Mouse (Mus musculus) heart, embryonic 16.5 days (tissue): ENCODE measurements around the gene Gm20388. TPM values are rescaled to one million over a fixed set of nuclear protein-coding genes. Genes with fewer than 3 reads are reported as not detected.
A peak's percentile ranks its signal among the peaks of the same experiment; 100 is the strongest.

Source experiments
- ATAC-seq: fragments of 200-750 bp; cut with Nextera tagmentation; replicated peaks from 2 replicates; pipeline ENCODE4 v1.8.0; 2017; ENCODE audit warnings: moderate number of reproducible peaks; ENCODE audit not compliant: insufficient read depth, low FRiP score; ENCODE audit errors: extremely low read depth
- H3K27ac ChIP-seq: fragments of 300-500 bp; sonication (generic); 2 replicates; pipeline ENCODE4 v1.5.1; 2014; ENCODE audit warnings: mild to moderate bottlenecking, low read length, control low read depth, moderate library complexity
- H3K27me3 ChIP-seq: fragments of 300-500 bp; sonication (generic); 2 replicates; pipeline ENCODE4 v1.6.1; 2014; ENCODE audit warnings: low read length, mixed read lengths; ENCODE audit not compliant: control insufficient read depth, insufficient read depth
- H3K36me3 ChIP-seq: fragments of 300-500 bp; sonication (generic); 2 replicates; pipeline ENCODE4 v1.6.1; 2014; ENCODE audit not compliant: control insufficient read depth, insufficient read depth
- H3K4me1 ChIP-seq: fragments of 300-500 bp; sonication (generic); 2 replicates; pipeline ENCODE4 v1.6.1; 2014; ENCODE audit warnings: low read length, mixed read lengths; ENCODE audit not compliant: control insufficient read depth, insufficient read depth
- H3K4me2 ChIP-seq: fragments of 300-500 bp; sonication (generic); 2 replicates; pipeline ENCODE4 v1.6.1; 2014; ENCODE audit warnings: low read depth, mild to moderate bottlenecking, control low read depth, low read length
- H3K4me3 ChIP-seq: fragments of 300-500 bp; sonication (generic); 2 replicates; pipeline ENCODE4 v1.5.1; 2014; ENCODE audit warnings: mild to moderate bottlenecking, control low read depth, low read length
- H3K9ac ChIP-seq: fragments of 300-500 bp; sonication (generic); 2 replicates; pipeline ENCODE4 v1.6.1; 2014; ENCODE audit warnings: low read length, control low read depth
- H3K9me3 ChIP-seq: fragments of 300-500 bp; sonication (generic); replicated peaks from 2 replicates; pipeline ENCODE4 v1.6.1; 2016; ENCODE audit warnings: low read length; ENCODE audit not compliant: control insufficient read depth
- WGBS: fragments of 180-500 bp; shearing (Covaris S2); extraction: QIAGEN DNeasy Blood & Tissue Kit; methylation state at CpG from one replicate; pipeline ENCODE4 v1.1.7; 2014; 5-methylcytosine and 5-hydroxymethylcytosine counted together
- polyA plus RNA-seq: library from polyadenylated mRNA; unstranded; fragments of >200 nt; fragmentation: Nextera tagmentation; extraction: Ambion mirVana; gene quantifications from 2 replicates; pipeline ENCODE4 v1.2.1, GENCODE M21; 2015

The Gm20388 gene
- polyA plus RNA-seq, 1 experiment from 2014 or later: 4.5 TPM

DNA sequence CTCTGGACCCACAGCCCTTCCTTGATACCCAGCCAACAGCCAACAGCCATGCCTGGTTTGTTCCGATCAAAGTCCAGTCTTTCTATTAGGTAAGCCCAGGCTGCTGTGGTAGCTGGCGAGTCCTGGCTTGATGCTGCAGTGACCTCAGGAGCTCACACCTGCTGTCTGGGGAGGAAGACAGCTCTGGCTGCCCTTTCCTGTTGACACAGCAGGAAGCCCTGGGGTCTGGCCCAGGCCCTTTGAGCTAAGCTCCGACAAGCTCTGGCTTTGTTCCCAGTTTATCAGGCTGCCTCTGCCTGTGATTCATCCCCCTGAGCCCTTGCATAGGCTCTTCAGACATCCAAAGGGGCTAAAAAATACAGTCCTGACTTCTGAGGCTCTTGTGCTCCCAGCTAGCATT, 25.0 kb upstream of the Gm20388 start:
- Histone ChIP-seq H3K36me3 (no peaks in the 10 kb centered on the region), H3K27ac (0 out of 2 replicates have a peak overlapping the region, but pooled peaks have one; percentile 9), H3K4me1 (peaks cover 13% of the 10 kb centered on the region), H3K4me2 (no peak overlapping the region), H3K9me3 (no peaks in the 10 kb centered on the region), H3K9ac (no peak overlapping the region), H3K27me3 (no peaks in the 10 kb centered on the region), H3K4me3 (no peak overlapping the region)
- peak; percentile 84 for ATAC-seq
- 11% methylated on average over 3 of the region's 3 CpGs for WGBS

DNA sequence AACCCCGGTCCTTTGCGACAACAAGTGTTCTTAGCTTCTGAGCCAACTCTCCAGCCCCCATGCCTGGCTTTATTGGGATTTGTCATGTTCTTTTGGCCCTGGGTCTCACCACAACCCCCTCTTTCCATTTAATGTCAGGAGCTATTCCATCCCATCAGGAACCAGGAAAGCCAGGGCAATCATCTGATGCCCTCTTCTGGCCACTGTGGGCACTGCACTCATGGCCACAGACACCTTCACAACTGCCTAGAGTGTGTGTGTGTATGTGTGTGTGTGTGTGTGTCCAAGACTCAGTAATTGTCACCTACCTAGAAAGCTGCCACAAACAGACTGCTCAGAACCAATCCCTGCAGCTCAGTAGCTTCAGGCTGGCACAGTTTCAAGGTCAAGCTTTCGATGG, 23.5 kb upstream of the Gm20388 start:
- Histone ChIP-seq H3K4me1 (peaks cover 13% of the 10 kb centered on the region), H3K4me2 (no peak overlapping the region), H3K4me3 (no peak overlapping the region), H3K27me3 (no peaks in the 10 kb centered on the region), H3K9ac (no peak overlapping the region), H3K9me3 (no peaks in the 10 kb centered on the region), H3K27ac (no peak overlapping the region), H3K36me3 (no peaks in the 10 kb centered on the region)
- WGBS: 88% methylated on average over 3 of the region's 3 CpGs
- ATAC-seq: no peak

DNA sequence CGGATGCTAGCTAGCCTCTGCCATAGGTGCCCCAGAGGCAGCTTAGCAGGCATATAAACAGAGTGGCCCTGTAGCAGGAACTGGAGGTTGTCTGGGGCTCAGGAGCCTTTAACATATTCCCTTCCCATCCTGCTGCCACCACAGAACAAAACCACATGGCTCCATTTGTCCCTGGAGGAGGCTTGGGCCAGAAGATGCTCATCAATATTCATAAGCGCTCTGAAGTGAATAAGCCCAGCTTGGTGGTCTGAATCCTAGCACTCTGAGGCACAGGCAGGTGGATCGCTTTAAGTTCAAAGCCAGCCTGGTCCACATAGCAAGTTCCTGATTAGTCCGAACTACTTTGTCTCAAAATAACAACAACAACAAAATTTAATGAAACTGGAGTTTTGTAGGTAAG, 22.6 kb upstream of the Gm20388 start:
- Histone ChIP-seq H3K9ac (no peak overlapping the region), H3K27me3 (no peaks in the 10 kb centered on the region), H3K9me3 (no peaks in the 10 kb centered on the region), H3K4me2 (no peak overlapping the region), H3K4me3 (no peak overlapping the region), H3K27ac (no peak overlapping the region), H3K36me3 (no peaks in the 10 kb centered on the region), H3K4me1 (peaks cover 13% of the 10 kb centered on the region)
- ATAC-seq: no peak
- 79% methylated on average over 4 of the region's 4 CpGs for WGBS

DNA sequence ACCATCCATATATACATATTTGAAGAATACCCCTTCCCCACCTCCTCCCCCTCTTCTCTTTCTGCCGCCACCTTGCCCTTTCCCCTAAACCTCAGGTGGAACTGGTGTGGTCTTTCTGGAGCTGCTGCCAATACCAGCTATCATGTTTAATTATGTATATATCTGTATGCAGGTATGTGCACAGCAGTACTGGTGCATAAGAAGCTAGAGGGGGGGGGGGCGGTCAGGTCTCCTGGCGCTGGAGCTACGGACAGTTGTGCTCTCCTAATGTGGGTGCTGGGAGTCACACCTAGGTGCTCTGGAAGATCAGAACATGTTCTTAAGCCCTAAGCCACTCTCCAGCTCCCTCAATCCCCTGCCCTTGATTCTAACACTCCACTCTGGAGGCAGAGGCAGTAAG, 13.6 kb upstream of the Gm20388 start:
- no peak for ATAC-seq

DNA sequence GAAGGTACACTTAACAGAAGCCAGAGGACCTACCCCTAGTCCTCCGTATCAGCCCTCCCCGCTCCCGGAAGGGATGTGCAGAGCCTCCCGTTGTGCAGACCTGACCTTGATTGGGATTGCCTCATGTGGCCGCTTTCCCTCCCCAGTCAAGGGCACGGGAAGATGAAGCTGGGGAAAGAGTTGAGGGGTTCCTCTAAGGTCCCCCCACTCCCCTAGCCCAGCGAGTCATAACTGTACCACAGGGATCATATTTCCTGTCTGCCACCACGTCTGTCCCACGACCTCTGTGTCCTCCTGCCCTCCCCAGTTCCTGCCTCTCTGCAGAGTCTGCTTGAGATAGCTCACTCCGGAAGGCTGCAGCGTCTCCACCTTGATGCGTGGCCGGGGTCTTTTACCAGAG, 12.7 kb upstream of the Gm20388 start:
- Histone ChIP-seq H3K27ac (no peak overlapping the region), H3K4me1 (peaks cover 3% of the 10 kb centered on the region; the same call in 1 of the 2 replicates), H3K4me3 (no peak overlapping the region), H3K9me3 (no peaks in the 10 kb centered on the region), H3K36me3 (no peaks in the 10 kb centered on the region), H3K4me2 (peak overlapping the region; percentile 43), H3K9ac (peak overlapping the region; percentile 45; the same call in 1 of the 2 replicates), H3K27me3 (peaks cover 4% of the 10 kb centered on the region; the same call in 1 of the 2 replicates)
- WGBS: 8% methylated on average over 13 of the region's 13 CpGs
- ATAC-seq: 0 out of 2 replicates have a peak, but pooled peaks have one; percentile 23

More for the DNA sequence above, 13.6 kb upstream of the Gm20388 start:
- H3K9ac ChIP-seq: no peak overlapping the region
- H3K36me3 ChIP-seq: no peaks in the 10 kb centered on the region
- H3K4me2 ChIP-seq: no peak overlapping the region
- H3K9me3 ChIP-seq: no peaks in the 10 kb centered on the region
- 87% methylated on average over 4 of the region's 4 CpGs for WGBS
- H3K27me3 ChIP-seq: peaks cover 4% of the 10 kb centered on the region; the same call in 1 of the 2 replicates
- H3K4me3 ChIP-seq: no peak overlapping the region
- H3K4me1 ChIP-seq: peaks cover 3% of the 10 kb centered on the region; the same call in 1 of the 2 replicates
- H3K27ac ChIP-seq: no peak overlapping the region

DNA sequence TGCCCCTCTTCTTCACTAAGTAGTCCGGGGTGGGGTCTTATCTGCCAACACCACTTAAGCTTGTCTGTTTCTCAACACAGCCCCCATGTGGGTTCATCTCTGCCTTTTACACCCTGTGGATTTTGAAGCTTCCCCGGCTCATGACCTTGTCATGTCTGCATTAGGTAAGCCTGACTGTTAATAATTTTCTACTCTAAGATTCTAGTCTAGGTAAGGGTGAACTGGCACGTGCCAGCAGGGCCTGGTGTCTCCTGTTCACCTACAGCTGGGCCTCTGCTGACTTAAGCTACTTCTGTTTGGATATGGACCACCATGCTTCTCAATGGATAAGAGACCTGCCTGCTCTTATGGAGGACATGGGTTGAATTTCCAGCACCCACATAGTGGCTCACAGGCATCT, 9.3 kb upstream of the Gm20388 start:
- peaks cover 5% of the 10 kb centered on the region; the same call in 1 of the 2 replicates for H3K4me1 ChIP-seq
- H3K9me3 ChIP-seq: no peaks in the 10 kb centered on the region
- no peak for ATAC-seq
- no peak overlapping the region for H3K4me2 ChIP-seq
- WGBS: 56% methylated on average over 3 of the region's 3 CpGs
- no peak overlapping the region for H3K27ac ChIP-seq
- no peak overlapping the region for H3K4me3 ChIP-seq
- peaks cover 4% of the 10 kb centered on the region; the same call in 1 of the 2 replicates for H3K27me3 ChIP-seq
- H3K36me3 ChIP-seq: no peaks in the 10 kb centered on the region
- H3K9ac ChIP-seq: no peak overlapping the region

DNA sequence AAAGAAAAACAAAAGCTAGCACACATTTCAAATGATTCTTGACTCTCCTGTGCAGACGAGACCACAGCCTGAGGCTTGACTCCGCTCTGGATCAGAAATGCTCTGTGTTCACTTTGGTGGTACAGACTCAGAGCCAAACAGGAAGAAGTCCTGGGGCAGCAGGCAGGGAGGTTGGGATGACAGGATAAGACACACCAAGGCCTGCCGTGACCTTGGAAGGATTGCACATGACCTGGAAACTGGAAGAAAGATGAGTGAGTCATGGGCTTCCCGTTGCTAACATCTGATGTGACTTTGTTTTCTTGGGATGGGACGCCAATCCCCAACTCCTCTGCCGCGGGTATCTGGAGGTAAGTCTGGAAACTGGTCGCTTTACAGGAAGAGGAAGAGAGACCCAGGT, 8.7 kb upstream of the Gm20388 start:
- no peak for ATAC-seq
- Histone ChIP-seq H3K36me3 (no peaks in the 10 kb centered on the region), H3K4me1 (peaks cover 5% of the 10 kb centered on the region; the same call in 1 of the 2 replicates), H3K9ac (no peak overlapping the region), H3K4me2 (no peak overlapping the region), H3K9me3 (no peaks in the 10 kb centered on the region), H3K27ac (no peak overlapping the region), H3K27me3 (peaks cover 4% of the 10 kb centered on the region; the same call in 1 of the 2 replicates), H3K4me3 (no peak overlapping the region)
- WGBS: 61% methylated on average over 8 of the region's 8 CpGs

DNA sequence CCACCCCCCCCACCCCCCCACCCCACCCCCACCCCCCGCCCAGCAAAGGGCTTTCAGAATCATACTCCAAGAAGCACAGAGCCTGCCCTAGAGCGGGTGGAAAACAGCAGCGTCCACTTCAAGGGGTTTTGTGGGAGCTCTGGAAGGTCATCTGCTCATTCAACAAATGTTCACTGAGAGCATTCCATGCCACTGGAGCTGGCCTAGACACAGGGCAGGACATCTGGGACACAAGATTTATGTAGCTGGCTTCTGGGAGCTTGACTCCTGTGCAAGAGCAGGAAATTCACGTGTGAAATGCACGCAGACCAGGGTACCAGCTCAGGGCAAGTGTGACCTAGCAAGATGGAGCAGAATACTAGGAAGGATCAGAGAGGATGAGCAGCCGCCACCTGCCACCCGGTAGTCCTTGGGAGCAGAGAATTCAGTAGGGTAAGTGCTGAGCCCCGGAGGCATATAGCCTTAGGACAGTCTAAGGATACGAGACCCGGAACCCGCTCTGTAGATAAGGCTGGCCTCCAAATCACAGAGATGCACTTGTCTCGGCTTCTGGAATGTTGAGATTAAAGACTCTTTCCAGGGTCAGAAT, 6.2 kb upstream of the Gm20388 start:
- no peak overlapping the region for H3K27ac ChIP-seq
- H3K36me3 ChIP-seq: no peaks in the 10 kb centered on the region
- no peaks in the 10 kb centered on the region for H3K27me3 ChIP-seq
- no peak overlapping the region for H3K4me2 ChIP-seq
- no peaks in the 10 kb centered on the region for H3K9me3 ChIP-seq
- H3K4me3 ChIP-seq: no peak overlapping the region
- ATAC-seq: no peak
- H3K9ac ChIP-seq: no peak overlapping the region
- H3K4me1 ChIP-seq: peaks cover 2% of the 10 kb centered on the region; the same call in 1 of the 2 replicates
- WGBS: 30% methylated on average over 12 of the region's 12 CpGs

DNA sequence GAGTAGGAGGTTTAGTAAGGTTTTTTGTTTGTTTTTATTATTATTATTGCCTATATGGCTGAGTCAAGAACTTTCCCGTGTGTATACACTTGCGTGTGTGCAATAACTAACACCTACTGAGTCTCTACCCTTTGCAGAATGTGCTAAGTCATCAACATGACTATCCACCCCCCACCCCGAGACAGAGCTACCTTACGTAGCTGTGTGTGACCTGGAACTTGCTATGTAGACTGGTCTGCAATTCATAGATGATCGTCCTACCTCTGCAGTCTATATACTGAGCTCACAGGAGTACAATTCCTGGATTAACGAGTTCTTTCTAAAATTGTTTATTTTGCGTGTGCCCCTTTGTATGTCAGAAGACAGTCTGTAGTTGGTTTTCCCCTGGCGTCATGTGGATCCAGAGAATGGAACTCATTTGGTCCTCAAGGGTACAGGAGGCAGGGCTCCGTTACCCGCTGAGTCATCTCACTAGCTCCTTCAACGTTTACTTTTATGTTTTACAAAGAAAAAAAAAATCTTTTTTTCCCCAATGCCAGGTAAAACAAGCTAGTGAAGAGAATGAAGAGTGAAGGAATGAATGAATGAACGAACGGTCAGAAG, 596 bp upstream of the Gm20388 start, which contains the start of gene Usp10:
Usp10 (plus strand) TSS at position 417 of the 603 bp plus-strand sequence.
- Histone ChIP-seq H3K9me3 (no peaks in the 10 kb centered on the region), H3K27ac (peak within 1 kb of the TSS; percentile 87), H3K36me3 (no peaks in the 10 kb centered on the region), H3K4me2 (peak within 1 kb of the TSS; percentile 82), H3K4me3 (peak within 1 kb of the TSS; percentile 80), H3K9ac (peak within 1 kb of the TSS; percentile 88), H3K27me3 (no peaks in the 10 kb centered on the region), H3K4me1 (peaks cover 36% of the 10 kb centered on the region)
- no peak for ATAC-seq
- 32% methylated on average over 13 of the region's 13 CpGs for WGBS
